Mouse (Mus musculus) adrenal gland, adult 2 months (tissue): ENCODE data around the gene Svs5. TPM values are rescaled to one million over a fixed set of nuclear protein-coding genes. Genes with fewer than 3 reads are reported as not detected.
"Not testable (repeated sequence)": the region's sequence is repeated elsewhere in the genome, so short reads cannot be mapped to it uniquely, and the experiment has no call there.

ENCODE experiments used
- DNase-seq: peaks from one replicate; pipeline ENCODE4 v3.0.0; 2021
- long read RNA-seq: library from polyadenylated mRNA; stranded (forward); transcript quantifications from one replicate; pipeline ENCODE4 v2.0.0, GENCODE M21; 2021
- polyA plus RNA-seq: library from polyadenylated mRNA; depleted of rRNA; stranded (reverse); fragments of >200 nt; gene quantifications from 2 replicates; pipeline ENCODE4 v1.2.3, GENCODE M21; 2012; rRNA removed
- total RNA-seq, 2 experiments: library from RNA; stranded (reverse); gene quantifications; 2 replicates each; pipeline ENCODE4 v1.2.3; 2021

Gene Svs5
- total RNA-seq: 1 to 10 TPM; 1.5 to 1.7 TPM
- not detected in 2 replicates for polyA plus RNA-seq
- long read RNA-seq, partial matches to known transcripts: 1 of 4 reads
- long read RNA-seq, other reads (novel, unspliced or antisense): 0 of 4 reads

DNA sequence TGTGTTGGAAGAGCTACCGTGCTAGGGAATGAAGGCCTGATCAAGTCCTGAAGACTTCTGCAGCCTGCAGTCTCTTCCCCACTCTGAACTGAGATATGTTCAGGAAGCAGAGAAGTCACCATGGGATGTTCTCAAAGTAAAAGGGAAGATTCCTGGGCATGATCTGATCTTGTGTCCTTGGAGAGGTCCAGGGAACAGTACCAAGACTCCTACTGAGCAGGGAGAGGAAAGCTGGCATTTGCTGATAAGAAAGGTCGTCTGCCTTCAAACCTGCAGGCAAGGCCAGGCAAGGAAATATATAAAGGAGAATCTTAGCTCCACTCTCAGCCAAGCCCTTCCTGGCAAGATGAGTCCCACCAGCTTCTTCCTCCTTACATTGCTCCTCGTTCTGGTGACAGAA, at the start of gene Svs5:
TSS of gene Svs5 (plus strand) at position 301 of the 400 bp plus-strand sequence.
- not testable (repeated sequence) for DNase-seq

- not testable (repeated sequence) for DNase-seq
These were observed 43.6 kb upstream of the Svs5 start, which contains the start of gene Svs3a for GRCm38 (mm10) chr2:164288968-164289367. TSS of gene Svs3a (plus strand) at chr2:164289268.

GRCm38 (mm10) chr2:164312599-164312998, 19.9 kb upstream of the Svs5 start:
- DNase-seq: no peak

- DNase-seq: not testable (repeated sequence)
These were observed 17.1 kb upstream of the Svs5 start for GRCm38 (mm10) chr2:164315460-164315859.

DNA sequence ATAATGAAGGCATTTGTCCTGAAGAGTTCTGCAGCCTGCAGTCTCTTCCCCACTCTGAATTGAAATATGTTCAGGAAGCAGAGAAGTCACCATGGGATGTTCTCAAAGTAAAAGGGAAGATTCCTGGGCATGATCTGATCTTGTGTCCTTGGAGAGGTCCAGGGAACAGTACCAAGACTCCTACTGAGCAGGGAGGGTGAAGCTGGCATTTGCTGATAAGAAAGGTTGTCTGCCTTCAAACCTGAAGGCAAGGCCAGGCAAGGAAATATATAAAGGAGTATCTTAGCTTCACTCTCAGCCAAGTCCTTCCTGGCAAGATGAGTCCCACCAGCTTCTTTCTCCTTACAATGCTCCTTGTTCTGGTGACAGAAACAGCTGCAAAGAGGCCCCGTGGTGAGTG, 16.1 kb upstream of the Svs5 start, which contains the start of gene Svs6:
TSS of gene Svs6 (plus strand) at position 301 of the 400 bp plus-strand sequence.
- not testable (repeated sequence) for DNase-seq

- no peak for DNase-seq
These were observed 11.6 kb upstream of the Svs5 start for GRCm38 (mm10) chr2:164320983-164321382.

DNA sequence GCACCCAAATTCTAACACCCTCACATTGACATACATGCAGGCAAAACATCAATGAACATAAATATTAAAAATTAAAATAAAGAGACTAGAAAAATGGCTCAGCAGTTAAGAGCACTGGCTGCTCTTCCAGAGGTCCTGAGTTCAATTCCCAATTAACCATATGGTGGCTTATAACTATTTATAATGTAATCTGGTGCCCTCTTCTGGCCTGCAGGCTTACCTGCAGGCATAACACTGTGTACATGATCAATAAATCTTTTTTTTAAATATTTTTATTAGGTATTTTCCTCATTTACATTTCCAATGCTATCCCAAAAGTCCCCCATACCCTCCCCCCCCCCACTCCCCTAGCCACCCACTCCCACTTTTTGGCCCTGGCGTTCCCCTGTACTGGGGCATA, 11.2 kb downstream of the Svs5 start:
- DNase-seq: not testable (repeated sequence)

- DNase-seq: not testable (repeated sequence)
These were observed 15.2 kb downstream of the Svs5 start for GRCm38 (mm10) chr2:164347697-164348096.

DNA sequence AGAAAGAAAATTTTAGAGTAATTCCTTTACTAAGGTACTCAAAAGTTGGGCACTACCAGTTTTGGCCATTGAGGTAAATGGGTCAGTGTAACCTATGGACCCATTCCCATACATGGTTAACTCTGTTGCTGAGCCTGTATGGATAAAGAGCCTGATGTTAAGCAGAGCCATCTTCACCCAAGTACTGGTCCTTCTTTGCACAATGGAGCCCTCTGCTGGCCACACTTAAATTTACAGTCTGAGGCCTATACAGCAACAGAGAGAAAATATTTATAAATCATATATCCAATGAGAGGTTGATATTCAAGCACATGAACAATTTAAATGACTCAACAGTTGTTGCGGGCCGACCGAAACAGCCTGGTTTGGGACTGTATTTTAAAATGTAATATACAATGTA, 16.4 kb downstream of the Svs5 start:
- peak; percentile 17 for DNase-seq

GRCm38 (mm10) chr2:164352697-164353096, 20.2 kb downstream of the Svs5 start:
- no peak for DNase-seq

GRCm38 (mm10) chr2:164353356-164353755, 20.8 kb downstream of the Svs5 start:
- no peak for DNase-seq

DNA sequence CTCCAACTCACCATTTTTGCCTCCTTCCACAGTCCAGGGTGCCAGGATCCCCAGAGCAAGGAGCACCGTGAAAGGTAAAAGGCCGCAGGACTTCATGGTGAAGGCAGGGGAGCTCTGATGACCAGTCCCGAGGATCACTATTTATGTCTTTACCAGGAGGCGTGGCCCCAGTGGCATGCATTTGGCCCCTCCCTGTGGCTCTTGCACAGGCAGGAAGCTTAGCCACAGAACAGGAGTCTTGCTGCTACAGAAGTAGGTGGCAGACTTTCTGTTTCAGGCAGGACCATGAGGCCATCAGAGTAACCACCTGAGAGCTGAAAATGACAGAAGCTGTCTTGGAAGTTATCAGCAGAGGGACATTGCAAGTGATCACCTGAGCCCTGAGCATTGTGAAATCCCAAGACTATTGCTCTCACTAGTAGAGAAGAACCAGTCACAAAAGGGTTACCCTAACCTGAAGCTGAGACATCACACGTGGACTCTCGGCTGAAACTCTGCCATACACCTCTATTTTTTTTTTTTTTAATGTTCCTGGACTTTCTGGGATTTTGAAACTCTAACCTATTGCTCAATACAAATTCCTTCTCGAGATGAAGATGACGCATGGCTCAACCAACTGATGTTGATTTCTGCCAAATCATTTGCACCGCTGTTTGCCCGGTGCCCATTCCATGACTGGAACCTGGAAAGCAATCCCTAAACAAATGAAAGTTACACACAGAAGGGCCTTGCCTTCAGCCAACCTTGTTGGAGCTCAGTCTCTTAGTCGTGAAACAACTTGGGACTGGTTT, 23.8 kb downstream of the Svs5 start:
- DNase-seq: peak; percentile 50

DNA sequence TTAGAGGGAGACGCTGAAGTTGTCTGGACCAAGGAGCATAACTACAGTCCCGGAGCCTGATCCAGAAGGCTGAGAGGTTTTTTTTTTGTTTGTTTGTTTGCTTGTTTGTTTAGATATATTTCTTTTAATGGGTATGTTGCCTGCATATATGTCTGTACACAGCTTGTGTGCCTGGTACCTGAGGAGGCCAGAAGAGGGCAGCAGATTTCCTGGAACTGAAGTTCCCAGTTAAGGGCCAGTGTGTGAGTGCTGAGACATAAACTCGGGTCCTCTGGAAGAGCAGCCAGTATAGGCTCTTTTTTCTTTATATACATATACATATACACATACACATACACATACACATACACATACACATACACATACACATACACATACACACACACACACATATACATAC, 25.8 kb downstream of the Svs5 start:
- no peak for DNase-seq

DNA sequence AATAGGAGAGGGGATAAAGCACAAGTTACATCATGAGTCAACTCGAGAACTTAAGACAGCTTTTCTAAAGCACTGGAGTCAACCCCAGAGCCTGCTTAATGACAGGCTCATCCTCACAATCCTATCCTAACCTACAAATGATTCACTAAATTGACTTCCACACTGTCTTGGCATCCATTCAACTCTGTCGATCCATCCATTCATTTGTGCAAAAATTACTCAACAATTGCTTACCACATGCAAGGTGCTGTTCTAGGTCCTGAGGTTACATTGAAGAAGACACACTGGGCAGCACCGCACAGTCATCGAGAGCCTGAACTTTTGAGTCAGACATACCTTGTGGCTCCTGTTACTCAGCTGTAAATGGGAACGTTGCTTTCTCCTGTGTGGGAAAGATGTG, 26.5 kb downstream of the Svs5 start:
- no peak for DNase-seq

DNA sequence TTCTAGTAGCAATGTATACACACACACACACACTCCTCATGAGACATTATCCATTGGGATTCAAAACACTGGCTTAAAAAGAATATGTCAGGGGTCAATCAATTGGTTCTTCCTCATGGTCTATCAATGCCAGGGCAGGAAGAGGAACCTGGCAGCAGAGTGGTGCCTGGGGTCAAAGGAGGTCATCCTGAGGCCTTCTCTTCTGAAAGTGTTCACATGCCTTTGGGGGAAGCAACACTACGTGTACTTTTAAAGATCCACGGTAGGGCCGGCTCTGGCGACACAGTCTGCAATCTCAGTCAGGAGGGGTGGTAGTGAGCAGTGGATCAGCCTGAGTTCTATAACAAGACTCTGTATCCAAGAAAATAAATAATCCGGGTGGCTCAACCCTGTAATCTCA, 27.1 kb downstream of the Svs5 start:
- DNase-seq: no peak

- DNase-seq: no peak
These were observed 28.6 kb downstream of the Svs5 start for GRCm38 (mm10) chr2:164360974-164361657.

GRCm38 (mm10) chr2:164366947-164367346, 34.4 kb downstream of the Svs5 start:
- DNase-seq: no peak

DNA sequence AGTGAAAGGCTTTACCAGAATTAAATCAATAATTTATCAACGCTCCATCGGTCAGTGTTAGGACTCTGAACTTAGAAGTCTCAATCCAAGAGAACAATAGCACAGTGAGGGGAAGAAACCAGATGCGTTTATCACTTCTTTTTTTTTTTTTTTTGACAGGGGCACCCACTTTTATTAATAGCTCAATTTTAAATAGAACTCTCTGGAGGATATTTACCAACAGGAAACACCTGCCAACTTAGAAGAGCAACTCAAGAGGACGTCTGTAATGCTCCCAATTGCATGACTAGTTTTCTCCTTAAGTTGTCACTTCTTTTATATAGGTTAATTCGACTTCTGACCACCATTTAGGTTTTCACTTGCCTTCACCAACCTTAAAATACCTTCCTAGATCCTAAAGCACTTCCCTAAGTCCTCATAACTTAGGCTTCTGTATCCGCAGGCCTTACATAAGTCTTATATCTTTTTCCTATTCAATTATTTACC, 36.1 kb downstream of the Svs5 start:
- no peak for DNase-seq

DNA sequence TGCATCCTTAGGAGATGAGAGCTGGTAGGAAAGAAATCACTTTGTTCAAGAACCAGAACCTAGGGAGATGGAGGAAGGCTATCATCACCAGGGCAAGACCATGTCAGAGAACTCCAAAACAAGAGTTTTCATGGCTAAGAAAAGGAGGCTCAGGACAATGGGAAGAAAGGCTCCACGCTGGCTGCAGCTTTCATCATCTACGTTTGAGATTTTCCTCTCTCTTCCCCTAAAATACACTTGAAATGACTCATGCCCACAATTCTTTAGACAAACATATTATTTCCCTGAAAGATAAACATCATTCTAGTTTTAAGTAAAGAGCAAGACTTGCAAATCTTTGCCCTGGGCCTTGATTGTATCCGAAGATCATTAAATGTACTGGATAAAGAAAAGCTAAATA, 38.8 kb downstream of the Svs5 start:
- DNase-seq: no peak

- no peak for DNase-seq
These were observed 40.0 kb downstream of the Svs5 start for GRCm38 (mm10) chr2:164372408-164373053.

DNA sequence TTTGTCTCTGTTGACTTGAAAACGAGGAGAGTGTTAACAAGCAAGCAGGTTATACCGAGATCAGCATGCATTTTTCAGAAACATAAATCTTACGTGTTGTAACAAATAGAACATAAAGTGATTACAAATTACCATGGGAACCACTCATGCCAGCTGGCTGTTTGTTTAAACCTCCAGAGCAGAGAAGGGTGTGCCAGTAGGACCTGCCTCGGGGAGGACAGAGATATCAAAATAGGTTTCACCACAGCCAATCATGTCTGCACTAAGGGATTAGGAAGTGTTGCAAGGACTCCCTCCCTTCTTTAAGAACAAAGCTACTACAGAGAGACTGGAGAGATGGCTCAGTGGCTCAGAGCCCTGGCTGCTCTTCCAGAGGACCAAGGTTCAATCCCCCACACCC, 40.6 kb downstream of the Svs5 start:
- no peak for DNase-seq
